Mouse (Mus musculus): ENCODE measurements at regions not wholly inside any gene's neighbourhood (a gene's known extent, or its start where the extent isn't known, plus 50 kb on each side); places are given as distances from the start of the nearest gene placed in this dataset.

DNA sequence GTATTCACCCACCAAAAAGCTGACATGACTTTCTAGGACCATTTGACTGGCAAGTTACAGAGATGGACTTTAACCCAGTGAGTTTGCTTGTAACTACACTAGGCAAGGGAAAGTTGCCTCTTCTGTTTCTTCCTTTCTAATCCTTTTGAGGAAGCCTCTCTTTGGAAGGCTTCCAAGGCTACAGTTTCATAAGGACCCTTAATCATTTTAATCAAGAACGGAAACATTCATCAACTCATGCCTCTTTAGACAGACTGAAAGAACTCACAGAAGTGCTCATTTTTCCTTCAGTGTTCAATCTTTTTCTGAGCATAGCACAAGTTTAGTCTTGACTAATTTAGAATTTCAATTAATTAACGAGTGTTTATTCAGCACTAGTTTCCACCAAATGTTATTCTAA lies 84.2 kb downstream of the Ddx1 start:
- Histone ChIP-seq H3K27me3 (ENCODE audit: control insufficient read depth, insufficient read depth, low read length) (no peaks in the 10 kb centered on the region), H3K27ac (ENCODE audit: low read length) (no peak overlapping the region), H3K9ac (replicated peaks; ENCODE audit: low read depth, low read length) (no peak overlapping the region), H3K4me2 (replicated peaks; ENCODE audit: low read depth, low read length) (no peak overlapping the region), H3K4me1 (ENCODE audit: control insufficient read depth, insufficient read depth, low read length) (no peaks in the 10 kb centered on the region), H3K36me3 (ENCODE audit: control insufficient read depth, insufficient read depth, low read length) (no peaks in the 10 kb centered on the region), H3K4me3 (ENCODE audit: low read depth, low read length) (no peak overlapping the region), H3K9me3 (ENCODE audit: control insufficient read depth, low read depth, low read length) (no peaks in the 10 kb centered on the region)
- WGBS = 57% methylated on average over 2 of the region's 2 CpGs
- ATAC-seq (ENCODE audit: insufficient number of reproducible peaks, insufficient read depth, low FRiP score, low read depth) = no peak

GRCm38 (mm10) chr12:13161051-13161450 lies 88.0 kb downstream of the Ddx1 start:
- Histone ChIP-seq H3K27me3 (ENCODE audit: control insufficient read depth, insufficient read depth, low read length) (no peaks in the 10 kb centered on the region; the same call in 1 of the 2 replicates), H3K4me3 (ENCODE audit: low read depth, low read length) (no peak overlapping the region), H3K27ac (ENCODE audit: low read length) (no peak overlapping the region), H3K4me1 (ENCODE audit: control insufficient read depth, insufficient read depth, low read length) (no peaks in the 10 kb centered on the region), H3K9me3 (ENCODE audit: control insufficient read depth, low read depth, low read length) (no peaks in the 10 kb centered on the region), H3K4me2 (replicated peaks; ENCODE audit: low read depth, low read length) (no peak overlapping the region), H3K9ac (replicated peaks; ENCODE audit: low read depth, low read length) (no peak overlapping the region), H3K36me3 (ENCODE audit: control insufficient read depth, insufficient read depth, low read length) (no peaks in the 10 kb centered on the region)
- ATAC-seq (ENCODE audit: insufficient number of reproducible peaks, insufficient read depth, low FRiP score, low read depth) = no peak
- 95% methylated on average over 1 of the region's 1 CpGs for WGBS

GRCm38 (mm10) chr12:13159346-13160055 lies 89.5 kb downstream of the Ddx1 start:
- H3K9me3 ChIP-seq (ENCODE audit: control insufficient read depth, low read depth, low read length) = no peaks in the 10 kb centered on the region

GRCm38 (mm10) chr12:13157666-13158381 lies 91.2 kb downstream of the Ddx1 start:
- no peak overlapping the region for H3K4me2 ChIP-seq (replicated peaks; ENCODE audit: low read depth, low read length)
- H3K9ac ChIP-seq (replicated peaks; ENCODE audit: low read depth, low read length) = no peak overlapping the region
- no peaks in the 10 kb centered on the region for H3K36me3 ChIP-seq (ENCODE audit: control insufficient read depth, insufficient read depth, low read length)
- ATAC-seq (ENCODE audit: insufficient number of reproducible peaks, insufficient read depth, low FRiP score, low read depth) = no peak
- no peak overlapping the region for H3K27ac ChIP-seq (ENCODE audit: low read length)
- H3K4me1 ChIP-seq (ENCODE audit: control insufficient read depth, insufficient read depth, low read length) = no peaks in the 10 kb centered on the region
- H3K27me3 ChIP-seq (ENCODE audit: control insufficient read depth, insufficient read depth, low read length) = no peaks in the 10 kb centered on the region; the same call in 1 of the 2 replicates
- no peak overlapping the region for H3K4me3 ChIP-seq (ENCODE audit: low read depth, low read length)
- H3K9me3 ChIP-seq (ENCODE audit: control insufficient read depth, low read depth, low read length) = no peaks in the 10 kb centered on the region
- 76% methylated on average over 7 of the region's 7 CpGs for WGBS

More at GRCm38 (mm10) chr12:13159346-13160055, 89.5 kb downstream of the Ddx1 start:
- H3K4me2 ChIP-seq (replicated peaks; ENCODE audit: low read depth, low read length) = no peak overlapping the region
- no peak overlapping the region for H3K27ac ChIP-seq (ENCODE audit: low read length)
- ATAC-seq (ENCODE audit: insufficient number of reproducible peaks, insufficient read depth, low FRiP score, low read depth) = no peak
- no peak overlapping the region for H3K9ac ChIP-seq (replicated peaks; ENCODE audit: low read depth, low read length)
- no peaks in the 10 kb centered on the region for H3K36me3 ChIP-seq (ENCODE audit: control insufficient read depth, insufficient read depth, low read length)
- H3K4me3 ChIP-seq (ENCODE audit: low read depth, low read length) = no peak overlapping the region
- H3K4me1 ChIP-seq (ENCODE audit: control insufficient read depth, insufficient read depth, low read length) = no peaks in the 10 kb centered on the region
- H3K27me3 ChIP-seq (ENCODE audit: control insufficient read depth, insufficient read depth, low read length) = no peaks in the 10 kb centered on the region; the same call in 1 of the 2 replicates

DNA sequence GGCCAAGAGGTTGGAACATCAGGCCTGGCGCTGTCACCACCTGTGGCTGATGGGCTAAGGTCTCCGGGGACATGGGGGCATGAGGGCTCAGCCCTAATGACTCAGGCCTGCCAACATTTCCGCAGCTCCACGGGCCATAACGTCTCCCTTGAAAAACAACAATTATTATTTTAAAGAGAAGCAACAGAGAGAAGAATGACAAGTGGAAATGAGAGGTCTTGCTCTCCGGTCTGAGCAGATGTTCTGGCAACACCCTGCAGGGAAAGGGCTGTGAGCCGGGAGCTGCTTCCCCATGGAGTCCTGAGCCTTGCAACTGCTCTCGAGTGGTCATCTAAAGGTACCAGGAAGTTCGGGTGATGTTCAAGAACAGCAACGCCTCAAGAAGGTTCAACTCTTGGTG lies 91.9 kb downstream of the Ddx1 start:
- WGBS = 67% methylated on average over 10 of the region's 10 CpGs
- no peak for ATAC-seq (ENCODE audit: insufficient number of reproducible peaks, insufficient read depth, low FRiP score, low read depth)
- Histone ChIP-seq H3K4me3 (ENCODE audit: low read depth, low read length) (no peak overlapping the region), H3K27me3 (ENCODE audit: control insufficient read depth, insufficient read depth, low read length) (no peaks in the 10 kb centered on the region; the same call in 1 of the 2 replicates), H3K36me3 (ENCODE audit: control insufficient read depth, insufficient read depth, low read length) (no peaks in the 10 kb centered on the region), H3K4me2 (replicated peaks; ENCODE audit: low read depth, low read length) (no peak overlapping the region), H3K9me3 (ENCODE audit: control insufficient read depth, low read depth, low read length) (no peaks in the 10 kb centered on the region), H3K4me1 (ENCODE audit: control insufficient read depth, insufficient read depth, low read length) (no peaks in the 10 kb centered on the region), H3K27ac (ENCODE audit: low read length) (no peak overlapping the region), H3K9ac (replicated peaks; ENCODE audit: low read depth, low read length) (no peak overlapping the region)

- Histone ChIP-seq H3K4me1 (ENCODE audit: control insufficient read depth, insufficient read depth, low read length) (no peaks in the 10 kb centered on the region; the same call in 1 of the 2 replicates), H3K9ac (replicated peaks; ENCODE audit: low read depth, low read length) (no peak overlapping the region), H3K4me2 (replicated peaks; ENCODE audit: low read depth, low read length) (no peak overlapping the region), H3K27me3 (ENCODE audit: control insufficient read depth, insufficient read depth, low read length) (no peaks in the 10 kb centered on the region), H3K9me3 (ENCODE audit: control insufficient read depth, low read depth, low read length) (no peaks in the 10 kb centered on the region), H3K4me3 (ENCODE audit: low read depth, low read length) (no peak overlapping the region), H3K36me3 (ENCODE audit: control insufficient read depth, insufficient read depth, low read length) (no peaks in the 10 kb centered on the region), H3K27ac (ENCODE audit: low read length) (no peak overlapping the region)
- 51% methylated on average over 4 of the region's 4 CpGs for WGBS
- ATAC-seq (ENCODE audit: insufficient number of reproducible peaks, insufficient read depth, low FRiP score, low read depth) = no peak
Measured at GRCm38 (mm10) chr12:13150751-13151150, 98.3 kb downstream of the Ddx1 start.

DNA sequence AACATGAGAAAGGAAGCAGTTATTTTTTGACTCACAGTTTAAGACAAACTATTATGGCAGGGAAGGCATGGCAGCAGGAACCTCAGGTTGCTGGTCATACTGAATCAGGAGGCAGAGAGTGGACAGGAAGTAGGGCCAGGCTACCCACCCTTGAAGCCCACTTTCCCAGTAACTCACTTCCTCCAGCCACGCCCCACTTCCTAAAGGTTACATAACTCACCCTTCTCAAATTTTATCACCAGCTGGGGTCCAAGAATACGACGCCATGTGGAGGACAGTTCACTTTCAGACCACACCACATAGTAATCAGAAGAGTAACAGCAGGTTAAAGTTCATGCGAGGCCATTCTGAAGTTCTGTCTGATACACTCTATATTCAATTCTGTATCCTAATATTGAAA lies 101.8 kb downstream of the Ddx1 start:
- Histone ChIP-seq H3K9ac (replicated peaks; ENCODE audit: low read depth, low read length) (no peak overlapping the region), H3K27ac (ENCODE audit: low read length) (no peak overlapping the region), H3K4me3 (ENCODE audit: low read depth, low read length) (no peak overlapping the region), H3K27me3 (ENCODE audit: control insufficient read depth, insufficient read depth, low read length) (no peaks in the 10 kb centered on the region), H3K9me3 (ENCODE audit: control insufficient read depth, low read depth, low read length) (no peaks in the 10 kb centered on the region), H3K36me3 (ENCODE audit: control insufficient read depth, insufficient read depth, low read length) (no peaks in the 10 kb centered on the region), H3K4me2 (replicated peaks; ENCODE audit: low read depth, low read length) (no peak overlapping the region), H3K4me1 (ENCODE audit: control insufficient read depth, insufficient read depth, low read length) (peaks cover 9% of the 10 kb centered on the region; the same call in 1 of the 2 replicates)
- WGBS = 69% methylated on average over 4 of the region's 4 CpGs
- no peak for ATAC-seq (ENCODE audit: insufficient number of reproducible peaks, insufficient read depth, low FRiP score, low read depth)

DNA sequence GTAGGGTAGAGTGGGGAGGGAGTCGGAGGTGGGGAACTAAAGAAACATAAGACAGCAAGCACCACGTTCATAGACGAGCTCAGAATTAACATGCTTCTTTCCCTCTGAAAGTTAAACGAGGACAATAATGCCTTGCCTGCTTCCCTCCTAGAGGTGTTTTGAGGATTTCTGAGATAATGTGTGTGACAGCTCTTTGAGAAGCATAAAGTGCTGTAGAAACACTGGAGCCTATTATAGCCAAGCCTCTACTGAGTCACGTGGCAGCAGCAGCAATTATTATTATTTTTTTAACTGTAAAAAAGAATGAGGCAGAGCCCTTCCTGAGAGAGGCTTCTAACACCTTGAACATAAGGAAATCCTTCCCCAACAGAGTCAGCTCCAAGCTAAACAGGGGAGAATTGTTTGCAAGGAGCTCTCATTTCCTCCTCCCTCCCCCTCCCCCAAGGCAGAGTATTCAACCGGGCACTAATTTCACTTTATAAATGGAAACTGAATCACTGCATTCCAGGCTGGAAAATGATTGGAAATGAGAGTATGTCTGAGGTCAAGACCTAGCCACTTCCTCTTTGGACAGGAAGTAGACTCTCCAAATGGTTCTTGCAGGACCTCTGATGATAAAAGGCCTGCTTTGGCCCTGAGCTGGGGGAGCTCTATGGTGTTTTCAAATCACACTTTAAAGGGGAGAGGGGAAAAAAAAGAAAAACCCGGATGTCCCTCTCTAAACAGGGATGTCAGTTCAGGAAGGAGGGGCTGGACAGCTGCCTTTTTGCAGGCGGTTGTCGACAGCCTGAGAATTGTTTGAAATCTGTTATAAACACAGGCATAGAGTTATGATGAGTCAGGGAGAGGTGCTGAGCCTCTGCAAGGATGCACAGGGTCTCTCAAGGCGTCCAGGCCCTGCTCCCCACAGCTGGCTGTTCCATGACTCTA lies 103.6 kb downstream of the Ddx1 start:
- Histone ChIP-seq H3K36me3 (ENCODE audit: control insufficient read depth, insufficient read depth, low read length) (no peaks in the 10 kb centered on the region), H3K27me3 (ENCODE audit: control insufficient read depth, insufficient read depth, low read length) (no peaks in the 10 kb centered on the region), H3K9me3 (ENCODE audit: control insufficient read depth, low read depth, low read length) (no peaks in the 10 kb centered on the region), H3K4me2 (replicated peaks; ENCODE audit: low read depth, low read length) (no peak overlapping the region), H3K27ac (ENCODE audit: low read length) (peak overlapping the region; percentile 59; the same call in 1 of the 2 replicates), H3K4me1 (ENCODE audit: control insufficient read depth, insufficient read depth, low read length) (peaks cover 9% of the 10 kb centered on the region; the same call in 1 of the 2 replicates), H3K9ac (replicated peaks; ENCODE audit: low read depth, low read length) (no peak overlapping the region), H3K4me3 (ENCODE audit: low read depth, low read length) (no peak overlapping the region)
- ATAC-seq (ENCODE audit: insufficient number of reproducible peaks, insufficient read depth, low FRiP score, low read depth) = peak; percentile 72; the same call in 1 of the 2 replicates
- WGBS = 27% methylated on average over 10 of the region's 10 CpGs

Data from stomach, embryonic 14.5 days (tissue).